Mouse (Mus musculus): Measurements from ENCODE around the gene Angptl7. TPM values are rescaled to one million over a fixed set of nuclear protein-coding genes. Genes with fewer than 3 reads are reported as not detected.

Gene Angptl7
- polyA plus RNA-seq (2012), result not detected in 2 replicates

DNA sequence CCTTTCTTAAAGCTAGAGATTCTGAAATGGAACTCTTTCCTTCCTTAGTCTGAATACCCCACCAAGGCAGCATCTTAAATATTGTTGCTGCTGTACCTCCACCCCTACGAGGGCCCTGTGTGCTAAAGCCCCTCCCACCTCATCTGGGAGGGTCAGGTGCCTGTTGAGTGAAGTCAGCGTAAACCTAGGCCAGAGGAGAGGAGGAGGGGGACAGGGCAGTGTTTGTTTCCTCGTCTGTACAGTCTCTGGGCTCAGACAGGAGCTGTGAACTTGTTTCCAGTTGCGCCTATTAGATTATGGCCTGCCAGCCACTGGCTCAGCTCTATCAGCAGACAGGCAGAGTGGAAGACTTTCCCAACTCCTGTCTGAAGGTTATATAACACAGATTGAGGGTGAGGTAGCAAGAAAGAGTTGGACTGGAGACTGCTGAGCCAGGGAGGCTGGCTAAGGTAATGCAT, at the start of gene Angptl7:
TSS of gene Angptl7 (minus strand) at position 51 of the 458 bp plus-strand sequence.
- TF ChIP-seq GATA1 (IDR thresholded peaks at IDR 0.05; ENCODE audit: low read length), result no peak

DNA sequence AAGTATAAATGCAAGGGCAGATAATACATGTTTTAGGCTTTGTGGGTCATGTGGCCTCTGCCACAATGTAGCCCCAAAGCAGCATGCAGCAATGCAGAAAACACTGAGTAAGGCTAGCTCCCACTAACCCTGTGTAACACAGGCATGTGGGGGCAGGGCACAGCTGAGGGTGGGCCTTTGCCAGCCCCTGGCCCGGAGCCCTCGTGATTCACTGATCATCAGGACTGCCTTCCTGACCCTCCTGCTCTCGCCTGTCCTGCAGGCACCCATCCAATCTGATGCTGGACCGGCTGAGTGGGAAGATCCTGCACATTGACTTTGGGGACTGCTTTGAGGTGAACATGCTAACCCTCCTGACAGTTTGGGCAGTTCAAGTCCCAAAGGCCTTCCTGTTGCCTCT, 48.8 kb upstream of the Angptl7 start:
- TF ChIP-seq GATA1 (IDR thresholded peaks at IDR 0.05; ENCODE audit: low read length), result no peak

- TF ChIP-seq GATA1 (IDR thresholded peaks at IDR 0.05; ENCODE audit: low read length), result no peak
These were observed 35.6 kb upstream of the Angptl7 start for GRCm38 (mm10) chr4:148535876-148536275.

- no peak for TF ChIP-seq GATA1 (IDR thresholded peaks at IDR 0.05; ENCODE audit: low read length)
These were observed 33.5 kb upstream of the Angptl7 start for GRCm38 (mm10) chr4:148533613-148534328.

GRCm38 (mm10) chr4:148532516-148532915, 32.3 kb upstream of the Angptl7 start:
- no peak for TF ChIP-seq GATA1 (IDR thresholded peaks at IDR 0.05; ENCODE audit: low read length)

GRCm38 (mm10) chr4:148531341-148531740, 31.1 kb upstream of the Angptl7 start:
- TF ChIP-seq GATA1 (IDR thresholded peaks at IDR 0.05; ENCODE audit: low read length), result no peak

- no peak for TF ChIP-seq GATA1 (IDR thresholded peaks at IDR 0.05; ENCODE audit: low read length)
These were observed 30.5 kb upstream of the Angptl7 start for GRCm38 (mm10) chr4:148530778-148531177.

- no peak for TF ChIP-seq GATA1 (IDR thresholded peaks at IDR 0.05; ENCODE audit: low read length)
These were observed 30.1 kb upstream of the Angptl7 start for GRCm38 (mm10) chr4:148530351-148530750.

DNA sequence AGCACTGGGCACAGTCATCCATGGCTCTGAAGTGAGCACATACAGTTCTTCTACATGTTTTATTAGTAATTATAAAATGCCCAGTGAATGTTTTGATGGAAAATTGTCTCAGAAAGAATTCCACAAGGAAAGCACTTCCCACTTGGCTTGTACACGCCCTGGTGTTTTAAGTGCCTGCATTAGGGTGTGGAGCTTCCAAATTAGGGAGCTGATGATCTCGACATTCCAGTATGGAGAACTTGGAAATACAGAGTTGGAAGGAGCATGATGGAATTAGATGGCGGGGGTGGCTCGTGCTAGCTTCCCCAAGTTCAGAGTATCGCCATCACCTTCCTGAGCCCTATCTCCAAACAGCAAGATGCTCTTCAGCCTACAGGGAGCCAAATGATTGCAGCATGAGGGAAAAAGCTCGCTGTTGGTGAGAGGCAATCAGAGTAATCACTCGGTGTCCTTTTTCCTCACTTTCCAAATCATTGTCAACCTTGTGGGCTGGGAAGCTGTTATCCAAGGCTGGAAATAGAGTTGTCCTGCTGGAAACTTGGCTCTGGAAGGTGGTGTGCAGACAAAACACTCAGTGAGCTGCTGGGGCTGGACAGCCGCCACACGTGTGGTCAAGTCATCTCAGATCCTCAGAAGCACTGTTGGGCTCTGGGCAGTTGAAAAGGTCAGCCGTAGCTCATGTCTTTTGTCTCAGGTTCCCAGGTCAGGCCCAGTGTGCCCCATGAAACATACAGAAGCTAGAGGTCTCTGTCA, 27.1 kb upstream of the Angptl7 start:
- no peak for TF ChIP-seq GATA1 (IDR thresholded peaks at IDR 0.05; ENCODE audit: low read length)

DNA sequence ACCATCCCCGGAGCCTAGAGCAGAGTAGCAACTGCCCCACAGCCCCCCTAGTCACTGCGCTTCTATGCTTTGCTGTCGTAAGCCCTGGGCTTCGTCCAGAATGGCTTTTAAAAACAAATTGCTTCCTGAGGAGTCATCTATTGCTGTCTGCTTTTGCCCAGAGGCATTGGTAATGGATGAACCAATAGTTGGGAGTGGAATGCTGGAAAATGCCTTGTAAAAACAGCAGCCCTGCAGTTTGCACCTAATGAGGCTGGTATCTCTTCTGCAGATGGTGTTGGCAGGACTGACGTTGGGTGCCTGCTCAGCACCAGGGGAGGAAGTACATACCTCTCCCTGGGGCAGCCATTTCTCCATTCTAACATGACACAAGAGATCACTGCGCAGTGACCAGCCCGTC, 23.3 kb upstream of the Angptl7 start:
- TF ChIP-seq GATA1 (IDR thresholded peaks at IDR 0.05; ENCODE audit: low read length), result no peak

- no peak for TF ChIP-seq GATA1 (IDR thresholded peaks at IDR 0.05; ENCODE audit: low read length)
These were observed 18.1 kb upstream of the Angptl7 start for GRCm38 (mm10) chr4:148518235-148518795.

DNA sequence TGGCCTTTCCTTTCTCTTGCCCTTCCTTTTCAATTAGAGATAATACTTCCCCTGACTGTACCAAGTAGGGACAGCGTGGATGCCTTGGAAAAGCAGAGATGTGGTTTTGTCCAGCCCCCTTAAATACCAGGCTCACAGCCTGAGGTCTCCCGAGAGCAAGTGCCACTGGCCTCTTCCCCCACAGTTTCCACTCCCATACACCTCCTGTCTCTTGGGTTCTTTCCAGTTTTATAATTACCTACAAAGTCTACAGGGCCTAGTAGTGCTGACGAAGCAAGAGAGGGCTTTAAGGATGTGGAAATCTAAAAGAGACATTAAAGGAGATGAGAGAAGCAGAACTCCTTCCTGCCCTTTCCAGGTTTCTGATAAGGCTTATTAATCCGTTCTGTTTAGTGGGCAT, 17.5 kb upstream of the Angptl7 start:
- no peak for TF ChIP-seq GATA1 (IDR thresholded peaks at IDR 0.05; ENCODE audit: low read length)

- no peak for TF ChIP-seq GATA1 (IDR thresholded peaks at IDR 0.05; ENCODE audit: low read length)
These were observed 15.1 kb upstream of the Angptl7 start for GRCm38 (mm10) chr4:148515313-148515712.

DNA sequence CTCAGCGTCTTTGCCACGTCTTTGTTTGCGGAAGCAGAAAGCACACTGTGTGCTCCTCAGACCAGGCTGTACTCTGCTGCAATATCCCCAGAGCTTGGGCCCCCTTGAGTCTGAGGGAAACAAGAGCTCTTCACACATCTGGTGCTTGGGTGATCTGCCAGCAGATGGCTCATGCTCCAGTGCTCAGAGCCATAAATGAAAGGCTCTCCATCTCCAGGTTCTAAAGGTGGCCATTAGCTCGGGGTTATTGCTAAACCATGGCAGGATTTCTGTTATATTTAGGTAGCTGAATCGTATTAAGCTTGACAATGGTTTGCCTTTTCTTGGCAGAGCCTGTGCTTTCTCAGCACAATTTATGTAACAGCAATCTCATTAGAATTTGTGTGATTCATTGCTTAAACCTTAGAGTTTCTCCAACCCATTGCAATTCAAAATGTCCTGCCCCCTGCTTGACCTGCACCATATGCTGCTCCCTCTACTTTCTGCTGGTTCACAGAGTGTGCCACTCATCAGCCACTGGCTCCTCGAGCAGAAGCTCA, 12.8 kb upstream of the Angptl7 start:
- TF ChIP-seq GATA1 (IDR thresholded peaks at IDR 0.05; ENCODE audit: low read length), result no peak

GRCm38 (mm10) chr4:148511334-148511733, 11.1 kb upstream of the Angptl7 start:
- TF ChIP-seq GATA1 (IDR thresholded peaks at IDR 0.05; ENCODE audit: low read length), result no peak

GRCm38 (mm10) chr4:148510691-148511090, 10.4 kb upstream of the Angptl7 start:
- no peak for TF ChIP-seq GATA1 (IDR thresholded peaks at IDR 0.05; ENCODE audit: low read length)
